Mouse (Mus musculus): ENCODE data around the gene Fbxo48.

GRCm38 (mm10) chr11:16914756-16915155 lies 36.4 kb upstream of the Fbxo48 start:
- TF ChIP-seq CTCF (IDR thresholded peaks at IDR 0.05; ENCODE audit: low read depth) (no peak), EP300 (IDR thresholded peaks at IDR 0.05; ENCODE audit: low read depth) (no peak)
